In the genomic region with DNA sequence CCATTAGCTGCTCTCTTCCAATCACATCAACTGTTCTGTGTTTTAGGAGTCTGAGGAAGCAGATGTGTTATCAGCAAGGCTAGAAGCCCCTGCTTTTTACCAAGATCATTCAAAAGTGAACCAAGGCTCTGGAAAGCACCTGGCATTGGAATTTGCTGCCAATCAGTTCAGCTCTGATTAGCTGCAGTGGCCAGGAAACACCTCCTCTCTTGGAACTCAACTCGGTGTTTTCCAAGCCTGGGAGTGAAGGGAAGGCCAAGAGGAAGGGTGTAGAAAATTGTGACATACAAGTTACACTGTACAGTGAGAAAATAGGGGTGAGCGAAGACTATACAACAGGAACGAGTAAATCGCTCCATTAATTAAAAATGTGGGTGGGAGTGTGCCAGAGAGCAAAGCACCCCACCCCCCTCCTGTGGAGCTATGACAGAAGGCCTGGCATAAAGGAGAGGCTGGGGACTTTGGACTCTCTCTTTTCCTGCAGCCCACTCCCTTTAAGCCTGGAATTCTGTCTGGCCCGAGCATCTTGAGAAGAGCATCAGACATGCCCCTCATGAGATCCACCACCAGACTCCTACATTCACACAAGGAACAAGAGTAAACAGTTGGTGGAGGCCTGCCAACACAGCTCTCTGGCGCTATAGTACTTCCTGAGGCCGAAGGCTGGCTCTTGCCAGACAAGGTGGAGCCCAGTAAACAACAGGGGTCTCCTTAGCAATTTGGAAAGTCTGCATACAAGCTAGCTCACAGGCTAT, we compare ENCODE assay signal across 8 mouse cellular contexts.
DNase-seq lines count a peak whose midpoint lies in the region; TF ChIP-seq lines count a peak whose summit lies in the region.

No protein-coding gene starts in this region.

- peak overlapping the region; percentile 55 for H3K27ac ChIP-seq in heart, adult 2 months
- H3K27ac ChIP-seq in heart, embryonic 10.5 days: no peak overlapping the region

- TF ChIP-seq EP300 in heart, adult 2 months (IDR thresholded peaks at IDR 0.05; ENCODE audit: insufficient read depth, low read depth, low read length): no peak

- no peaks in the 10 kb centered on the region for H3K9me3 ChIP-seq in heart, embryonic 10.5 days

- H3K79me2 ChIP-seq in heart, adult 2 months (replicated peaks; ENCODE audit: control insufficient read depth, insufficient read depth, low read length): no peaks in the 10 kb centered on the region

- TF ChIP-seq POLR2A in heart, adult 2 months (IDR thresholded peaks at IDR 0.05; ENCODE audit: insufficient read depth, low read depth, low read length): no peak

- WGBS in heart, adult 2 months: 38% methylated on average over 7 of the region's 7 CpGs
- WGBS in heart, embryonic 10.5 days: 75% methylated on average over 7 of the region's 7 CpGs

- TF ChIP-seq CTCF in heart, adult 2 months (IDR thresholded peaks at IDR 0.05): no peak

- peaks cover 6% of the 10 kb centered on the region for H3K4me1 ChIP-seq in heart, adult 2 months (ENCODE audit: control insufficient read depth, insufficient read depth, low read length)
- no peaks in the 10 kb centered on the region for H3K4me1 ChIP-seq in heart, embryonic 10.5 days

- no peaks in the 10 kb centered on the region for H3K36me3 ChIP-seq in heart, adult 2 months (ENCODE audit: control insufficient read depth, insufficient read depth, low read length)
- H3K36me3 ChIP-seq in heart, embryonic 10.5 days: no peaks in the 10 kb centered on the region

- no peak overlapping the region for H3K4me3 ChIP-seq in heart, adult 2 months
- H3K4me3 ChIP-seq in heart, embryonic 10.5 days: no peak overlapping the region

- DNase-seq in heart, adult 2 months: peak in 1 of 2 experiments; percentile 54
- no peak for DNase-seq in heart, embryonic 10.5 days (ENCODE audit: low spot score)
- peak; percentile 52 for DNase-seq in Muller cell, postnatal 12 days (ENCODE audit: inconsistent ontology term)
- peak; percentile 88 for DNase-seq in cerebellum, postnatal 14 days
- DNase-seq in kidney, adult 9 months: peak; percentile 29
- DNase-seq in lung, postnatal 36 days: peak; percentile 88
- DNase-seq in adrenal gland, adult 18-20 months (ENCODE audit: low spot score in 2 of 2): no peak
- no peak for DNase-seq in thymus, postnatal 25 days

- no peak overlapping the region for H3K9ac ChIP-seq in heart, adult 2 months (ENCODE audit: low read depth, low read length)

- no peaks in the 10 kb centered on the region for H3K27me3 ChIP-seq in heart, adult 2 months (ENCODE audit: control insufficient read depth, insufficient read depth, low read length)
- H3K27me3 ChIP-seq in heart, embryonic 10.5 days (ENCODE audit: insufficient read depth, poor library complexity, severe bottlenecking): no peaks in the 10 kb centered on the region

- intact Hi-C loops in heart, adult 2 months (cut with DNase I): no loop called here

Comparison
In these comparisons a context has a peak if more than half of its experiments do, and no peak if none do; other contexts are left out.
1. DNase-seq: peak in Muller cell, postnatal 12 days (single experiment), cerebellum, postnatal 14 days (2 of 2), kidney, adult 9 months (single experiment) and lung, postnatal 36 days (single experiment); none in heart, embryonic 10.5 days (single experiment), adrenal gland, adult 18-20 months (0 of 2) and thymus, postnatal 25 days (single experiment).